Mouse (Mus musculus) embryonic facial prominence, embryonic 11.5 days (tissue): Measurements from ENCODE around the gene Zfp46. TPM values are rescaled to one million over a fixed set of nuclear protein-coding genes. Genes with fewer than 3 reads are reported as not detected.

Experiments used
- ATAC-seq: fragments of 200-750 bp; cut with Nextera tagmentation; replicated peaks from 2 replicates; pipeline ENCODE4 v1.8.0; 2017; ENCODE audit warnings: low read depth; ENCODE audit not compliant: insufficient number of reproducible peaks, low FRiP score, low TSS enrichment
- DNase-seq: peaks from one replicate; pipeline ENCODE4 v3.0.0-alpha.2; 2015; ENCODE audit warnings: low spot score
- H3K27ac ChIP-seq: fragments of 300-500 bp; sonication (generic); replicated peaks from 2 replicates; pipeline ENCODE4 v1.5.1; 2014; ENCODE audit warnings: mild to moderate bottlenecking, low read depth, low read length, control low read depth
- H3K27me3 ChIP-seq: fragments of 300-500 bp; sonication (generic); 2 replicates; pipeline ENCODE4 v1.6.1; 2014; ENCODE audit warnings: mild to moderate bottlenecking, low read length, moderate library complexity, mixed read lengths; ENCODE audit not compliant: control insufficient read depth, insufficient read depth
- H3K36me3 ChIP-seq: fragments of 300-500 bp; sonication (generic); replicated peaks from 2 replicates; pipeline ENCODE4 v1.6.1; 2014; ENCODE audit warnings: low read depth, mild to moderate bottlenecking, low read length, moderate library complexity, mixed read lengths; ENCODE audit not compliant: control insufficient read depth, insufficient read depth
- H3K4me1 ChIP-seq: fragments of 300-500 bp; sonication (generic); 2 replicates; pipeline ENCODE4 v1.6.1; 2014; ENCODE audit warnings: low read length, mixed read lengths; ENCODE audit not compliant: control insufficient read depth, insufficient read depth
- H3K4me2 ChIP-seq: fragments of 300-500 bp; sonication (generic); 2 replicates; pipeline ENCODE4 v1.6.1; 2014; ENCODE audit warnings: low read depth, mild to moderate bottlenecking, control low read depth, low read length, moderate library complexity
- H3K4me3 ChIP-seq: fragments of 300-500 bp; sonication (generic); 2 replicates; pipeline ENCODE4 v1.5.1; 2014; ENCODE audit warnings: low read depth, low read length, control low read depth
- H3K9ac ChIP-seq: fragments of 300-500 bp; sonication (generic); replicated peaks from 2 replicates; pipeline ENCODE4 v1.6.1; 2014; ENCODE audit warnings: mild to moderate bottlenecking, control low read depth, low read length
- H3K9me3 ChIP-seq: fragments of 300-500 bp; sonication (generic); replicated peaks from 2 replicates; pipeline ENCODE4 v1.6.1; 2016; ENCODE audit warnings: mild to moderate bottlenecking, low read length, inconsistent platforms, mixed read lengths; ENCODE audit not compliant: control insufficient read depth
- WGBS: fragments of 180-500 bp; shearing (Covaris S2); extraction: QIAGEN DNeasy Blood & Tissue Kit; methylation state at CpG from one replicate; pipeline ENCODE4 v1.1.7; 2014; 5-methylcytosine and 5-hydroxymethylcytosine counted together
- polyA plus RNA-seq: library from polyadenylated mRNA; unstranded; fragments of >200 nt; fragmentation: Nextera tagmentation; extraction: Ambion mirVana; gene quantifications from 2 replicates; pipeline ENCODE4 v1.2.1, GENCODE M21; 2014

Zfp46 gene
- polyA plus RNA-seq, 1 experiment from 2014 or later = 28.0 TPM

GRCm38 (mm10) chr4:136310229-136311041, 26.0 kb downstream of the Zfp46 start, which contains the start of gene Hnrnpr:
Gene Hnrnpr (plus strand): TSS chr4:136310942.
- H3K27me3 ChIP-seq = no peaks in the 10 kb centered on the region
- DNase-seq (peak; percentile 99), ATAC-seq (peak; percentile 99)
- H3K4me1 ChIP-seq = no peaks in the 10 kb centered on the region
- H3K4me2 ChIP-seq = peak within 1 kb of the TSS; percentile 50
- H3K36me3 ChIP-seq = no peaks in the 10 kb centered on the region
- peak within 1 kb of the TSS; percentile 98 for H3K27ac ChIP-seq
- H3K9me3 ChIP-seq = no peaks in the 10 kb centered on the region
- WGBS = under 1% methylated on average over 51 of the region's 65 CpGs
- H3K4me3 ChIP-seq = peak within 1 kb of the TSS; percentile 95
- H3K9ac ChIP-seq = peak within 1 kb of the TSS; percentile 100

DNA sequence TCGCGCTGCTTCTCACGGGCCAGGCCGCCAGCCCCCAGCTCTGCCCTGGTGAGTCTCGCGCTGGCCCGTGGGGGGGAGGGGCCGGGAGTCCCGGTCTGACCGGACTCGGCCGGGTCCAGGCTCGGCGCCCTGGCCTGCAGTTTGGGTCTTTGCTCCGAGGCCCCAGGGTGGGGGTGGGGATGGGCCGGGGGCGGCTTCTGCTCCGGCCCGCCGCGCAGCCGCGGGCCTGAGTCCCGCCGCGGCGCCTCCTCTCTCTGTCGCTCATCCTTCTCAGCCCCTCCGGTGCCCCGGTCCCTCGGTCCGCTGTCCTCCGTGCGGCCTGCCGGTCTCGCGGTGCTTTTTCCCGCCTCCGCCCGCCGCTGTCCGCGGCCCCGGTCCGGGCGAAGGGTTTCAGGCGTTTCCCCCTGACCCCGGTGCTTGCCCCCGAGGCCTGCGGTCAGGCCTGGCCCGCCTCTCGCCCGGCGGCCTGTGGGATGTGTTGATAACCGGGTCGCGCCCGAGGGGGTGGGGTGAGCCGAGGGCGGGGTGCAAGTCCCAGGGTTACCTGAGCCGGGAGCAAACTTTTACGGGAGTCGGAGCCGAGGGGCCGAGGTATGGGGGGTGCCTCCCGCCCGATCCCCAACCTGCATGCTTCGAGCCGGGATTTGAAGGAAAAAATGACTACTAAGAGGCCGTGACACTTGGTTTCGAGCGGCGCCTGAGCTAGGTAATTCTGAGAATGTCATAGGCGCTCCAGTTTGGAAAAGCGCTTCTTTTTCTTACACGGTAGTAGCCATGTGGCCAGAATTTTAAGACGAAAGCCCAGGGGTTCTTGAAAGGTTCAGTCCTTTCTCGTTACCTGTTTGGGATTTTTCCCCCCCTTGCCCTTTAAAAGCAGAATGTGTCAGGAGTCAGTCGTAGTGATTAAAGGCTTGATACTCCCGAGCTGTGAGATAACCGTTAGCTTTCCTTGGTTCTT, 26.8 kb downstream of the Zfp46 start:
- Histone ChIP-seq H3K4me3 (peak overlapping the region; percentile 95), H3K9me3 (no peaks in the 10 kb centered on the region), H3K9ac (peak overlapping the region; percentile 100), H3K27me3 (no peaks in the 10 kb centered on the region), H3K4me1 (no peaks in the 10 kb centered on the region), H3K36me3 (no peaks in the 10 kb centered on the region), H3K4me2 (peak overlapping the region; percentile 46), H3K27ac (peak overlapping the region; percentile 98)
- ATAC-seq (peak; percentile 7), DNase-seq (peak; percentile 63)
- under 1% methylated on average over 61 of the region's 81 CpGs for WGBS

- H3K9me3 ChIP-seq = no peaks in the 10 kb centered on the region
- H3K4me2 ChIP-seq = peak overlapping the region; percentile 35
- no peaks in the 10 kb centered on the region for H3K4me1 ChIP-seq
- H3K9ac ChIP-seq = peak overlapping the region; percentile 5; the same call in 1 of the 2 replicates
- no peaks in the 10 kb centered on the region for H3K27me3 ChIP-seq
- no peak overlapping the region for H3K27ac ChIP-seq
- peaks cover 5% of the 10 kb centered on the region; the same call in 1 of the 2 replicates for H3K36me3 ChIP-seq
- DNase-seq = no peak
- ATAC-seq = no peak
- peak overlapping the region; percentile 95 for H3K4me3 ChIP-seq
- WGBS = 32% methylated on average over 4 of the region's 4 CpGs
Observed at GRCm38 (mm10) chr4:136312616-136313015, 28.1 kb downstream of the Zfp46 start.

- ATAC-seq = no peak
- no peak overlapping the region for H3K4me2 ChIP-seq
- H3K27ac ChIP-seq = no peak overlapping the region
- 89% methylated on average over 4 of the region's 4 CpGs for WGBS
- no peak for DNase-seq
- no peaks in the 10 kb centered on the region for H3K27me3 ChIP-seq
- H3K9me3 ChIP-seq = no peaks in the 10 kb centered on the region
- H3K4me1 ChIP-seq = no peaks in the 10 kb centered on the region
- H3K9ac ChIP-seq = no peak overlapping the region
- no peak overlapping the region for H3K4me3 ChIP-seq
- H3K36me3 ChIP-seq = peaks cover 16% of the 10 kb centered on the region
Observed at GRCm38 (mm10) chr4:136317667-136318066, 33.2 kb downstream of the Zfp46 start.

DNA sequence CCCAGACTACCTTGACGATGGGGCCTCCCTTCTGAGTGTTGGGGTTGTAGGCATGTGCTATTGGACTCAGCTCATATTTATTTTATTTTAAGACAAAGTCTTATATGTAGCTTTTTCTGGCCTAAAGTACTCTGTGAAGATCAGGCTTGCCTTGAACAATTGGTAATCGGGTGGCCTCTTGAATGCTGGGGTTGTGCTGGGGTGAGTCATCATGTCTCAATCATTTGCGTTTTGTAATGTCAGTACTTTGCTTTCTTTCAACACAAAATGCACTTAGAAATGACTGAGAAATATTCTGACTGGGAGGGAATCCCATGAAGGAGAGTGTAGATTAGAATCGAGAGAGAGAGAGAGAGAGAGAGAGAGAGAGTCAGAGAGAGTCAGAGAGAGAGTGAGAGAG, 35.5 kb downstream of the Zfp46 start:
- WGBS = 92% methylated on average over 4 of the region's 4 CpGs
- ATAC-seq (no peak), DNase-seq (no peak)
- Histone ChIP-seq H3K4me1 (no peaks in the 10 kb centered on the region), H3K36me3 (peaks cover 16% of the 10 kb centered on the region), H3K9ac (no peak overlapping the region), H3K27me3 (no peaks in the 10 kb centered on the region), H3K9me3 (no peaks in the 10 kb centered on the region), H3K27ac (no peak overlapping the region), H3K4me3 (no peak overlapping the region), H3K4me2 (no peak overlapping the region)

DNA sequence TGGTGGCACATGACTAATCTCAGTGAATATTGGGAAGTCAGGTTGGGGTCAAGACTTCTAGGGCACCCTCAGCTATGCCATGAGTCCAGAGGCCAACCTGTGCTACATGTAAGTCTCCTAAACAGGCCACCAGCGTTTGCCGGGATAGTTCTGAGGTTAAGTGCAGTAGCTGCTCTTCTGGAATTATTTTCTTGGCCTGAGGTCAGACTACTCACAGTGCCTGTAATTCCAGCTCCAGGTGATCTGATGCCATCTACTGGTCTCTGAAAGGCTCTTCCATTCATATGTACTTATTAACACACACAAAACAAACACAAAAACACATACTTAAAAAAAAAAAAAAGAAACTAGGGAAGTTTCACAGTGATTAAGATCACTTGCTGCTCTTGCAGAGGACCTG, 39.7 kb downstream of the Zfp46 start:
- Histone ChIP-seq H3K4me2 (no peak overlapping the region), H3K9me3 (no peaks in the 10 kb centered on the region), H3K4me1 (no peaks in the 10 kb centered on the region), H3K4me3 (no peak overlapping the region), H3K9ac (no peak overlapping the region), H3K36me3 (peaks cover 6% of the 10 kb centered on the region), H3K27ac (no peak overlapping the region), H3K27me3 (no peaks in the 10 kb centered on the region)
- ATAC-seq = no peak
- DNase-seq = no peak
- 58% methylated on average over 2 of the region's 2 CpGs for WGBS

GRCm38 (mm10) chr4:136327238-136327637, 42.8 kb downstream of the Zfp46 start:
- ATAC-seq (no peak), DNase-seq (no peak)
- H3K9me3 ChIP-seq = no peaks in the 10 kb centered on the region
- no peak overlapping the region for H3K4me2 ChIP-seq
- WGBS = 93% methylated on average over 5 of the region's 5 CpGs
- no peak overlapping the region for H3K27ac ChIP-seq
- H3K4me3 ChIP-seq = no peak overlapping the region
- no peaks in the 10 kb centered on the region for H3K4me1 ChIP-seq
- no peak overlapping the region for H3K9ac ChIP-seq
- no peaks in the 10 kb centered on the region for H3K27me3 ChIP-seq
- H3K36me3 ChIP-seq = peaks cover 6% of the 10 kb centered on the region
